12 mouse cellular contexts compared by ENCODE assay signal in the genomic region with DNA sequence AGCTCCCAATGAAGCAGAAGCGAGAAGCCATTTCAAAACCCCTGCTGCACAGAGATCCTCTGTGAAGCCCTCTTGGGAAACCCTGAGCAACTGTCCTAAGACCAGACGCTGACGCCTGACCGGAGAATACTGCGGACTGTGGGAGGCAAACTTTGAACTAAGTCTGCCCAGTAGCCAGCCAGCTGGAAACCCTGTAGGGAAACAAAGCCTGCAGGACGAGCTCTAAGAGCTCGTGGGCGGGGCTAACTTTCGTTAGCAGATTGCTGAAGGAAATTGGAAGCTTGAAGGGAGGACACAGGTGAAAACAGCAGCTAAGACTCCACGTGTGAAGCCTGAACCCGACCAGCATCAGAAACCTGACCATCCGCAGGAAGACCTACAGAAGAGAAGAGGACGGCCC. TPM values are rescaled to one million over a fixed set of nuclear protein-coding genes. Genes with fewer than 3 reads are reported as not detected.
DNase-seq lines count a peak whose midpoint lies in the region; ATAC-seq lines count a peak whose summit lies in the region.
"Had no signal": no experiment of that assay in that cellular context is flagged by ENCODE, and none has a peak within 500 bp of the region (broad histone marks: within the 10 kb centered on the region; RNA-seq: fewer than 3 reads in every experiment).

No protein-coding gene starts in this region.

- peak; percentile 7 for DNase-seq in urinary bladder, postnatal 14 days (ENCODE audit: low spot score)
- DNase-seq in urinary bladder, adult 18-20 months (ENCODE audit: low spot score in 2 of 2), result no peak
- DNase-seq in hindbrain, embryonic 11.5 days (ENCODE audit: low spot score), result peak; percentile 48
- DNase-seq in kidney, postnatal 4 days, result peak; percentile 29 to 45
- no peak for DNase-seq in left cerebral cortex, adult 8-10 months (ENCODE audit: low spot score in 2 of 2)
- DNase-seq in frontal cortex, postnatal 14 days (ENCODE audit: low spot score in 2 of 2), result no peak
- DNase-seq in gastrocnemius, adult 18-20 months (ENCODE audit: low spot score), result no peak
- DNase-seq in urinary bladder, postnatal 4 days (ENCODE audit: low spot score in 2 of 2), result no peak
- DNase-seq: adrenal gland, postnatal 25 days; gastrocnemius, postnatal 36 days had no signal

- 5% methylated on average over 13 of the region's 13 CpGs for WGBS in hindbrain, embryonic 11.5 days

- no peaks in the 10 kb centered on the region for H3K27me3 ChIP-seq in hindbrain, embryonic 11.5 days (ENCODE audit: control insufficient read depth, insufficient read depth, low read length)

- no peak overlapping the region for H3K9ac ChIP-seq in hindbrain, embryonic 11.5 days (ENCODE audit: low read depth, low read length)
- H3K9ac ChIP-seq: liver, embryonic 15.5 days had no signal

- H3K4me1 ChIP-seq in hindbrain, embryonic 11.5 days (replicated peaks; ENCODE audit: control insufficient read depth, insufficient read depth, low read length), result peaks cover 4% of the 10 kb centered on the region
- H3K4me1 ChIP-seq: liver, embryonic 15.5 days had no signal

- no peaks in the 10 kb centered on the region for H3K9me3 ChIP-seq in hindbrain, embryonic 11.5 days (ENCODE audit: control insufficient read depth, low read length)
- H3K9me3 ChIP-seq: liver, embryonic 15.5 days had no signal

- no peak for ATAC-seq in hindbrain, embryonic 11.5 days (ENCODE audit: low FRiP score)

- no peak overlapping the region for H3K4me3 ChIP-seq in hindbrain, embryonic 11.5 days (ENCODE audit: low read depth, low read length)
- H3K4me3 ChIP-seq: liver, embryonic 15.5 days had no signal

- no peaks in the 10 kb centered on the region for H3K36me3 ChIP-seq in hindbrain, embryonic 11.5 days (ENCODE audit: control insufficient read depth, insufficient read depth, low read length)
- H3K36me3 ChIP-seq: liver, embryonic 15.5 days had no signal

- peak overlapping the region; percentile 23 for H3K4me2 ChIP-seq in hindbrain, embryonic 11.5 days (replicated peaks; ENCODE audit: low read depth, low read length)
- H3K4me2 ChIP-seq: liver, embryonic 15.5 days had no signal

- H3K27ac ChIP-seq in hindbrain, embryonic 11.5 days (ENCODE audit: low read depth, low read length), result no peak overlapping the region
- H3K27ac ChIP-seq: liver, embryonic 15.5 days had no signal

RNA-seq across cellular contexts. Expression of a gene that starts 40.3 kb away (rescaled TPM):
- polyA plus RNA-seq in hindbrain, embryonic 11.5 days (2014; fragmentation: Nextera tagmentation; extraction: Ambion mirVana), result 12.0 and 13.2 TPM in 2 replicates
- total RNA-seq in left cerebral cortex, adult 8-10 months (2022), result 10 to 100 TPM; 74.5 to 85.8 (median 79.0) TPM
- 10 to 100 TPM; 19.1 to 23.1 TPM for total RNA-seq in gastrocnemius, adult 18-20 months (2021)

RNA-seq across cellular contexts. Expression of a gene that starts 45.7 kb away (rescaled TPM):
- polyA plus RNA-seq in hindbrain, embryonic 11.5 days (2014; fragmentation: Nextera tagmentation; extraction: Ambion mirVana), result not detected in 2 replicates
- not detected for total RNA-seq in left cerebral cortex, adult 8-10 months (2022)
- not detected for total RNA-seq in gastrocnemius, adult 18-20 months (2021)
- total RNA-seq: adrenal gland, postnatal 25 days; gastrocnemius, postnatal 36 days had no signal
- polyA plus RNA-seq: large intestine, adult 2 months; liver, embryonic 15.5 days had no signal

Comparison
In these comparisons a context has a peak if more than half of its experiments do, and no peak if none do; other contexts are left out.
1. DNase-seq: peak in urinary bladder, postnatal 14 days (single experiment), hindbrain, embryonic 11.5 days (single experiment) and kidney, postnatal 4 days (2 of 2); none in urinary bladder, adult 18-20 months (0 of 2), left cerebral cortex, adult 8-10 months (0 of 2), frontal cortex, postnatal 14 days (0 of 2), gastrocnemius, adult 18-20 months (single experiment) and urinary bladder, postnatal 4 days (0 of 2).